Mouse (Mus musculus): ENCODE measurements around the gene Lrig3.

DNA sequence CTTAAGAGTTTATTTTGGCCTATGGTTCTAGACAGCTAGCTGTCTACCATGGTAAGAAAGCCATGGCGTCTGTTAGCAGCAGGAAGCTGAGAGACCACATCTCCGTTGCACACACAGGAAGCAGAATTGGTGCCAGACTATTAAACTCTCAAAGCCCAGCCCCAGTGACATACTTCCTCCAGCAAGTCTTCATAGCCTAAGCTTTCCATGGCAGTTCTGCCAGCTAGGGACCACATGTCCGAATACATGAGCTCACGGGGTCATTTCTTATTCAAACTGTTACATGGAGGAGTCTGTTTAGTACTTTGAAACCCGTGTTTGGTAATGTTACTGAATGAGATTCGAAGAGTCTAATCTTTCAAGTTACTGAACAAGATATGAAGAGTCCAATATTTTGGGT lies 33.6 kb downstream of the Lrig3 start:
- TF ChIP-seq GATA1 (IDR thresholded peaks at IDR 0.05; ENCODE audit: low read length), result no peak
- TF ChIP-seq TAL1 (IDR thresholded peaks at IDR 0.05; ENCODE audit: low read length), result no peak
